Mouse (Mus musculus): ENCODE measurements at regions not wholly inside any gene's neighbourhood (a gene's known extent, or its start where the extent isn't known, plus 50 kb on each side); places are given as distances from the start of the nearest gene placed in this dataset.

- peak; percentile 13 for DNase-seq (ENCODE audit: low spot score)
These were observed 54.4 kb upstream of the Ly86 start for GRCm38 (mm10) chr13:37290636-37291035.

DNA sequence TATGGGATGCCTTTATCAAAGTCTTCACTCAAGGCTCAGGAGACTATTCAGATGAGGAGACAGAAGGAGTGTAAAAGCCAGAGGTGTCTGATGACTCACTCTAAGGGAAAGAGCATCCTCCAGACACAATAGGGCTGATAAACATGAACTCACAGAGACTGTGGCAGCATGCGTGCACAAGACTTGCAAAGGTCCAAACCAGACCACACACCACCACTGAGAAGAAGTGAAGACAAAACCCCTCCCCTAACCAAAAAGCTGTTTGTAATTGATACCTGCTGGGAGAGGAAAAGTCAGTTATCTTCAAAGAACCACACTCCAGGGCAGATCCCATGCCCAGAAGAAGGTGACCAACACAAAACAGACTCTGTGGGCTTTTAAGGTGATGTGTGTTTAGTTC is 56.0 kb upstream of the Ly86 start:
- DNase-seq (ENCODE audit: low spot score), result no peak

GRCm38 (mm10) chr13:37282515-37282914 is 62.5 kb upstream of the Ly86 start:
- DNase-seq (ENCODE audit: low spot score), result no peak

DNA sequence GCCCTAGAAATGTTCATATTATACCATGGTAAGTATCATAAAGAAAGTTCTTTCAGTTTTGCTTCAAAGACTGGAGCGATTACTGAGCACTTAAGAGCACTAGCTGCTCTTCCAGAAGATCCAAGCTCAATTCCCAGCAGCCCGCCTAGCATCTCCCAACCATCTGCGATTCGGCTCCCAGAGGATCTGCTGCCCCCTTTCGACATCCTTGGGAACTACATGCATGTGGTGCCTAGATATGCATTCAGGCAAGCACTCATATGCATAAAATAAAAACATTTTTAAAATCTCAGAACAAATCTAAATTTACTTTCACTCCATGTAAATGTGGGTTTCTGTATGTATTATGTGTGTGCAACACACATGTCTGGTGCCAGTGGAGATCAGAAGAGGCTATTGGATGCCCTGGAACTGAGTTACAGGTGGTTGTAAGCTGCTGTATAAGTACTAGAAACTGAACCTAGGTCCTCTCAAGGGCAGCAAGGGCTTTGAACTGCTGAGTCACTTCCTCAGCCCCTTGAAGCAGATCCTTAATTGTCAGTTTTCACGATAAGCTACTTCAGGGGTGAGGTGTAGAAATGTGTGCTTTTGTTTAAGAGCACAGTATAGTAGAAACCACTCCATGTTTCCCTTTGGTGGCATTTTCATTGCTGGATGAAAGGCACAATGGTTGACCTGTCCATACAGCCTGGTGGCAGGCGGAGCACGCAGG is 65.8 kb upstream of the Ly86 start:
- DNase-seq (ENCODE audit: low spot score), result no peak

- no peak for DNase-seq (ENCODE audit: low spot score)
These were observed 95.2 kb upstream of the Ly86 start for GRCm38 (mm10) chr13:37249581-37250461.

DNA sequence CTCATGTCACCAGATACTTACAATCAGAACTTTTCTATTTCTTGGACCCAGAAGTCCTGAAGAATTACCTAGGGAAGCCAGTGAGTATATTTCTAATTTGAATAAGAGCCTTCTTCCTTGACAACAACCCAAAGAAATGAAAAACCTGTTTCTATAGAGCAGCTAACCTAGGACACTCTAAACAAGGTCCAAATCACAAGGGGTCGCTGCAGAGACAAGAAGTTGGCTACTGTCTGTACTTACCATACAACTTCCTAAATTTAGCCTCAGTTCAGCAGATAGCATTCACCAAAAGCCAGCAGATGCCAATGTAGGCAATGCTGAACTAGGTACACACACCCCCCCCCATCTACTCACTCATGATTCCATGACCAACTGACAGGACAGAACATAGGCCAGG is 96.3 kb upstream of the Ly86 start:
- DNase-seq (ENCODE audit: low spot score), result no peak

DNA sequence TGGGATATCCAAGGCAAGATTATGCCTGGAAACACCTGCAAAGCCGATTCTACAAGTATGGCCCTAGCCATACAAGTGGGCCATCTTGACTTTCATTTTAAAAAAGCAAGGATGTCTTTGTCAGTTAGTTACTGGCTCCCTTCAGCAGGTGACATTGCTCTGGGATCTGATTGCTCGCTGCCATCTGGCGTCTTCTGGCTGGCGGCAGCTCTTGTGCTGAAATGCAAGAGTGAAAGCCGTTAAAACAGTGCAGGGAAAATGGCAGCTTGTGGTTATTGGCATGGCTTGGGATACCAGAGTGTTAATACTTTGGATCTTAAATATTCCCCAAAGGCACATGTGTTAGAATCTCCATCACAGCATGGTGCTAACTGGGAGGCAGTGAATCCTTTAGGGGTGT is 105.0 kb upstream of the Ly86 start:
- no peak for DNase-seq (ENCODE audit: low spot score)

DNA sequence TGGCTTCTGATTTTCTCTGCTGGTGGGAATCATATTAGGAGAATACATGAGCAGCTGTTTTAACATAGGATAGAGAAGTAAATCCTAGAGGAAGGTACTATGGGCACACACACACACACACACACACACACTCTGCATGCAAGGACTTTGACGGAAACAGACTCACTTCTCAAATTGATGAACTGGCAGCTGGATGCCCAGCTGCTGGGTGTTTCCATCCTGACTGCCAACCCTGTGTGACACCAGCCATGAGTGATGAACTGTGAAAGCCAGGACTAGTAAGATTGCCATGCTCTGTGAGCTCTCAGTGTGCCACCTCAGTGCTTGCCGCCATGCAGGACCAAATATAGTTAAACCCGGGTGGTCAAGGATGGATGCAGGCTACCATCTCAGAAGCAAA is 107.7 kb upstream of the Ly86 start:
- DNase-seq (ENCODE audit: low spot score), result no peak

DNA sequence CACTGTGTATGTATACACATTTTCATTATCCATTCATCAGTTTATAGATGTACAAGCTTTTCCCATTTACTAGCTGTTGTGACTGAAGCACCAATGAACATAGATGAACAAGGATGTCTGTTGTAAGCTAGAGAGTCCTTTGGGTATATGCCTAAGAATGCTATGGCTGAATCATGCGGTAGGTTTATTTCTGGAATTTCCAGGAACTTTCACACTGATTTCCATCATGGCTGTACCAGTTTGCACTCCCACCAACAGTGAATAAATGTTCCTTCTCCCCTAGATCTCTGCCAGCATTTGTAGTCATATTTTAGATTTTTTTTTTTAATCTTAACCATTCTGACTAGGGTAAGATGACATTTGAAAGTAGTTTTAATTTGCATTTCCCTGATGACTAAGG is 119.2 kb upstream of the Ly86 start:
- no peak for DNase-seq (ENCODE audit: low spot score)

DNA sequence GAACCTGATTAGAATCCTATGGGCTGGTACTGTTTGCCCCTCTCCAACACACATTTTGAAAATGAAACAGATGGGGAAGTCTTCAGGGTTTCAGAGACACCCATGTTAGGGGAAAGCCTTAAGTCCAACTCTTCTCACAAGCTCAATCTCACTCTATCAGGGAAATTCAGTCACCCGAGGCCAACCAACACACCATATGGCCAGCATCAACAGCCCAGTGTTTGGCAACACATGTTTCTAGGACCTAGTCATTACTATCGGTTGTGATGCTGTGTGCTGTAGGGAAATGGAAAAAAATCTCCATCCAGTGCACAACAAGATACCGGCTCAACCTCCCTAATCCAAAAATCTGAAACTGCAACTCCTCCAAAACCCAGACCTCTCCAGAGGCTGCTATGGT is 124.6 kb upstream of the Ly86 start:
- DNase-seq (ENCODE audit: low spot score), result no peak

- DNase-seq (ENCODE audit: low spot score), result no peak
These were observed 126.4 kb upstream of the Ly86 start for GRCm38 (mm10) chr13:37218596-37218995.

- DNase-seq (ENCODE audit: low spot score), result peak; percentile 7
These were observed 130.3 kb upstream of the Ly86 start for GRCm38 (mm10) chr13:37214590-37215282.

- DNase-seq (ENCODE audit: low spot score), result no peak
These were observed 147.1 kb upstream of the F13a1 start for GRCm38 (mm10) chr13:37197136-37197535.

- DNase-seq (ENCODE audit: low spot score), result no peak
These were observed 145.8 kb upstream of the F13a1 start for GRCm38 (mm10) chr13:37195857-37196256.

DNA sequence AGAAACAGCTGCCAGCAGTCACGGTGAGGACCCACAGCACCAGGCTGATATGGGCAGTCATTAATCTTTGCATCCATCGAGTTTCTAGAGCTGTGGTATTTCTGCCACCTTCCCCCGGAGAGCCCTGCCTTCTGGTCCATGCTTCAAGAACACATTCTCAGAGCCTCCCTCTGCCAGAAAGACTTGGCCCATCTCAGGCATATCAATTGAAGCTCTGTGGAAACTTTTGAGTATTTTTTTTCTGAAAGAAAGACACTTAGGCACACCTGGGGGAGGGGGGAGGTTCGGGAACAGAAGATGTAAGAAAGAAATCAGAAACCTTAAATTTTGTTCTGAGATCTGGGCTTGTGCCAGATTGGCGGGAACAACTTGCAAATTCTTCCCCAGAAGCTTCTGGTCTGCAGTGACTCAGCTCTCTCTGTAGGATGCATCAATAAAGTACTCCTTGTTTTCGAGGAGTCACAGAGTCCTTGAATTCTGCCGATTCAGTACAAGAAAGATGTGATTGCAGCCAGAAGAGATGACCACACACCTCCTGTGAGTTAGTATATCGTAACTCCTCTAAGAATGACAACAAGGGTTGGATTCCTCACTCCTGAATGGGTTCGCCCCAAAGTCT is 131.2 kb upstream of the F13a1 start:
- DNase-seq (ENCODE audit: low spot score), result no peak

DNA sequence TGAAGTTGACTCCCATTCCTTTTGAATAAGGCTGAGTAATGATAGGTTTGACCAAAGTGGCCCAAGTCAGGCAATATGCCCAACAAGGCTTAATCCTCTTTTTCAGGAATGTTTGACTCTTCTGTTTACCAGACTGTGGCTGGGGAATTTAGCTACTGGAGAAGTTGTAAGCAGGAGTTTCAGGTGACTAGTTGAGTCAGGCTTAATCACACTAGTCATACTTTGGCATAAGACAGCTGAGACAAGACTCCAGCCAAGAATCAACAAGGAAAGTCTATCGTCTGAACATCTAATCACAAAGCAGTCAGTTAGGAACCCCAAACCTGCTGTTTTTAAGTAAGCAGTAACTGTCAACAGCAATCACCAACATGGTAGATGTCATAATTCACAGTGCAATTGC is 126.5 kb upstream of the F13a1 start:
- DNase-seq (ENCODE audit: low spot score), result no peak

- DNase-seq (ENCODE audit: low spot score), result no peak
These were observed 126.0 kb upstream of the F13a1 start for GRCm38 (mm10) chr13:37175997-37176396.

DNA sequence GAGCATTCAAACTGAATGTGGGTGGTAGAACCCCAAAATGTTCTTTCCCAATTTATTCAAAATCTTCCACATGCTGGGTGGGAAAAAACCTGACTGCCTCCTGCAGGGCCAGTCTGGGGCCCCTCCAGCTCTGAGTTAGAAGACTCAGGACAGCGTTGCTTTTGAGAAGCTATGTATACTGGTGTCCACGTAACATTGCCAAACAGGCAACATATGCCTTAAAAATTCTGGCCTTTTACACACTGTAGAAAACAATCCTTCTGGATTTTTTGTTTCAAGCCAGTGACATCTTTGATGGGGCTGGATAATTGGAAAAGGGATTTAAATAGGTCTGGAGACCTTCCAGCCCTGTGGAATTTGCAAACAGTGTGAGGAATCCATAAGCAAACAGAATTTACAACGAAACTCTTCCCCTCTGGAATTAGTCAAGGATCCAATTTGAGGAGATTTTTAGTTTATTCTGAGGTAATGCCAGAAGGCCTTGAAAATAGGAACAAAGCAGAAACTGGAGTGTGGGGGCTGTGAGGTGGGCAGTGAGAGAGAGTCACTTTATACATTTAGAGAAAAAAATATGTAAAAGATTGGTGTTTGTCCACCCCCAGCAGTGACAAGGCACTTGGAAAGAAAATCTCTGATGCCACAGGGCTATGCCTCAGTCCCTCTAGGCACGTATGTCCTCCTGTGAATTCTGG is 108.9 kb upstream of the F13a1 start:
- no peak for DNase-seq (ENCODE audit: low spot score)

DNA sequence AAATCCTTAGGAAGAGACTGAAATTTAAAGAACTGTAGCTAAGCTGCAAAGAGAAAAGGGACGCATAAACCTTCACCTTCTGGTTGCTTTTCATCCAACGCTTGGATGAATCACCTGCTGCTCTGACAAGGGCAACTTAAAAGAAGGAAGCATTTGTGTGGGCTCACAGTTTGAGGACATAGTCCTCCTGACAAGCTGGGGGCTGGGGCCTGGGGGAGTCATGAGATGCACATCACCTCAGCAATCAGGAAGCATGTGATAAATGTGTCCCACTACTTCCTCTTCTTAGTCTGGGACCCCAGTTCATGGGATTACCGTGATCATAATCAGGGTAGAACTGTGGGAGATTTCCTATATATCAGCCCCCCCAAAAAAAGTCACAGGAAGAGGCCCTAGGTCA is 107.8 kb upstream of the F13a1 start:
- no peak for DNase-seq (ENCODE audit: low spot score)

GRCm38 (mm10) chr13:37151835-37152516 is 101.9 kb upstream of the F13a1 start:
- peak; percentile 20 for DNase-seq (ENCODE audit: low spot score)

DNA sequence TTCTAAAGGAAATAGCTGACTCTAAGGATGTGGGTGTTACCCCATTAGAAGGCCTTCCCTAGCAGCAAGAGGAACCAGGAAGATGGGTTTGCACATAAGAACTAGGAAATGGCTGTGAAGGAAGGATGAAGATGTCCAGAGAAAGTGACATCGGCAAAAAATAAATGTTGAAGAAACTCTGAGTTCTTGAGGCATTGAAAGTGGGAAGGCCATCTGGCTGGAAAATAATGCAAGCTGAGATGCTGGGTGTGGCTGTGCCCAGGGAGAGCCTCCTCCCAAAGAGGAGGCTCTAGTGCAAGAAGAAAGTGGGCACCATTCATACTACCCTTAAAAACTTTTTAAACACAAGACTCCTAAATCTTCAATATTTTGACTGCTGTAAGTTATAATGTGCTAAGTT is 99.9 kb upstream of the F13a1 start:
- no peak for DNase-seq (ENCODE audit: low spot score)
